Mouse (Mus musculus) ovary, postnatal 10 days (tissue): ENCODE results near the gene Pigw.
"Not testable (repeated sequence)": the region's sequence is repeated elsewhere in the genome, so short reads cannot be mapped to it uniquely, and the experiment has no call there.

Experiments used
- DNase-seq: peaks from one replicate; pipeline ENCODE4 v3.0.0; 2022; ENCODE audit warnings: low spot score

The Pigw gene

GRCm38 (mm10) chr11:84879007-84879771 is 896 bp downstream of the Pigw start:
- DNase-seq = no peak

GRCm38 (mm10) chr11:84876020-84876419 is 4.1 kb downstream of the Pigw start:
- DNase-seq = not testable (repeated sequence)

DNA sequence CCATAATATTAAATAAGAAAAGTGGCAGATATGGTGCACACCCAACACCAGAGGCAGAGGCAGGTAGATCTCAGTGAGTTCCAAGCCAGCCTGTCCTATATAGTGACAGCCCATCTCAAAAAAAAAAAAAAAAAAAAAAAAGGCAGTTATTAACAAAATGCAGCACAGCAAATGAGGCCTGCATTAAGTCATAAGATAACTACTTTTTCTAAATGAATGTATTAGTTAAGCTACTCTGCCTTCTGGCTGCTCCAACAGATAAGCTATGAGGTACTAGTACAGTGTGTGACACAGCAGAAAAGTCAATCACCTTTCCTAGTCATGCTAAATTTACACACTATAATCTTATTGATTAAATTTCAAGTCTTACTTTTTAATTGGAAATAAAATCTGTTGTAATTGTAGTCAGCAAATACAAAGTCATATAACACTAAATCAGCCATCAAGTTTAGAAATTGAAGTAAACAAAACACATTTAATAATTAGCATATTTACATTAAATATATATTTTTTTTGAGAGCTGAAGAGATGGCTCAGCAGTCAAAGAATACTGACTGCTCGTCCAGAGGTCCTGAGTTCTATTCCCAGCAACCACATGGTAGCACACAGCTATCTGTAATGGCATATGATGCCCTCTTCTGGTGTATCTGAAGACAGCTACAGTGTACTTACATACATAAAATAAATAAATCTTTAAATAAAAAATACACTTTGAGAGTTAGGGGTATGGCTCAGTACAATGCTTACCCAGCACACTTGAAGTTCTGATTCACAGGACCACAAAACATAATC is 6.8 kb downstream of the Pigw start:
- DNase-seq = no peak

GRCm38 (mm10) chr11:84871548-84872069 is 8.5 kb downstream of the Pigw start:
- DNase-seq = no peak

DNA sequence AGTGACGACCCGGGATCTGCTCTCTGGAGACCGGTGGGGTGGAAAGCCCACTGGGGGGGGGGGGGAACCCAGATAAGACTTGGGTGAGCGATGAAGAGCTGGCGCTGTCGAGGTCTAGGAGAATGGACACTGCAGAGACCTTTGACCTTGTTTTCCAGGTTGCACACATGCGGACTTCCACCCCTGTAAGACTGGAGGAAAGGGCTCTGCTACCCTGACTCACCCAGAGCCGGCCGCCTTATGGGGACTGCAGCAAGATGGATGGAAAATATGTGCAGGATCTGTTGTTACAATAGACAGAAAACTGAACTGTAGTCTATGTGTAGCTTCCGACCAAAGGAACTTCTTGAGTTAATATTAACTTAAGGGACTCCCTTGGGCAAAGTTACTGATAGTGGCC is 9.0 kb downstream of the Pigw start:
- DNase-seq = no peak

- peak; percentile 88 for DNase-seq
These were observed 9.6 kb downstream of the Pigw start, which contains the start of gene Ggnbp2 for GRCm38 (mm10) chr11:84870337-84871043. TSS of gene Ggnbp2 (minus strand) at chr11:84870817.

DNA sequence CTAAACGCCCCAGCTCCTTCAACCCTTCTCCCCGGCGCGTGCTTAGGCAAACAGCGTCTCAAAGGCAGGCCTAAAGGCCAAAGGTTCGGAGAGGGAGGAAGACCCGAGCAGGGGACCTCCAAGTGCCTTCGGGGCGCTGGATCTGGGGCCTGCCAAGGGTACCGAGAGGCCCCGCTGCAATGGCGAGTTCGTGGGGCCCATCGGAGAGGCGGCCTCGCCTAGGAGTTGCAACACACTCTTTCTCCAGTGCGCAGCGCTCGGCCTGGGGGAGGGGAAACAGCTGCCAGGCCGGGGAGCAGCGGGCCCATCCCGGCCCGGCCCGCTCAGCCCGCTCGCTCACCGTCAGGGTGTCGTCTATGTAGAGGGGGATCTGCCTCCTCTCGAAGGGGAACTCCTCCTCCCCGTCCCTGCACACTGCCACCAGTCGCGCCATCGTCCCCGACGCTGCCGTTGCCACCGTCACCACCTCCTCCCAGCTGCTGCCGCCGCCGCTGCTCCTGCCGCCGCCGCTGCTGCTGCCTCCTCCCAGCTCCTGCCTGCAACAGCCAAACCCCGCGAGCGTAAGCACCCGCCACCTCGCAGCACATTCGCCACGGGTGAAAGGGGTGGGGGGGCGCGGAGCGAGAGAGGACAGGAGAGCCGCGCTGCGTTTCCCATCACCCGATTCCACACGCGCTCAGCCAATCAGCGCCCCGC is 10.4 kb downstream of the Pigw start:
- DNase-seq = peak; percentile 90

- DNase-seq = no peak
These were observed 11.3 kb downstream of the Pigw start for GRCm38 (mm10) chr11:84868786-84869259.

- no peak for DNase-seq
These were observed 12.5 kb downstream of the Pigw start for GRCm38 (mm10) chr11:84867586-84867985.

- DNase-seq = no peak
These were observed 14.8 kb downstream of the Pigw start for GRCm38 (mm10) chr11:84865268-84865667.

- no peak for DNase-seq
These were observed 24.8 kb downstream of the Pigw start for GRCm38 (mm10) chr11:84855285-84855684.

GRCm38 (mm10) chr11:84847475-84848090 is 32.5 kb downstream of the Pigw start:
- DNase-seq = no peak

GRCm38 (mm10) chr11:84846741-84847474 is 33.2 kb downstream of the Pigw start:
- no peak for DNase-seq

GRCm38 (mm10) chr11:84839330-84839729 is 40.8 kb downstream of the Pigw start:
- DNase-seq = no peak

GRCm38 (mm10) chr11:84829495-84829894 is 50.6 kb downstream of the Pigw start:
- DNase-seq = not testable (repeated sequence)

- DNase-seq = peak; percentile 90
These were observed 51.3 kb downstream of the Pigw start, which contains the start of gene Dhrs11 for GRCm38 (mm10) chr11:84828516-84829399. TSS of gene Dhrs11 (minus strand) at chr11:84828994.

GRCm38 (mm10) chr11:84827901-84828503 is 52.1 kb downstream of the Pigw start:
- no peak for DNase-seq

GRCm38 (mm10) chr11:84827492-84827891 is 52.6 kb downstream of the Pigw start:
- no peak for DNase-seq
